Mouse (Mus musculus) ES-E14 (cell line): ENCODE data around the gene Rps27l. TPM values are rescaled to one million over a fixed set of nuclear protein-coding genes. Genes with fewer than 3 reads are reported as not detected.

Experiments
- DNase-seq: peaks from one replicate; pipeline ENCODE4 v3.0.0-alpha.2; 2013; ENCODE audit warnings: low read depth, low spot score
- H3K27ac ChIP-seq: 2 replicates; pipeline ENCODE4 v1.5.1; 2012; ENCODE audit warnings: low read depth, mild to moderate bottlenecking, low read length, moderate library complexity, mixed read lengths; ENCODE audit not compliant: poor library complexity, insufficient read depth, severe bottlenecking
- H3K36me3 ChIP-seq: 2 replicates; pipeline ENCODE4 v1.6.1; 2012; ENCODE audit warnings: mild to moderate bottlenecking, low read length, moderate library complexity, mixed read lengths; ENCODE audit not compliant: control insufficient read depth, poor library complexity, insufficient read depth, severe bottlenecking
- H3K4me1 ChIP-seq, 2 experiments: fragments of 150-350 bp in 1 of 2; sonication (generic) in 1 of 2; 2 replicates each; pipeline ENCODE4 v1.6.1; 2012; ENCODE audit warnings: low read length in 2 of 2, mild to moderate bottlenecking in 1 of 2, mixed read lengths in 1 of 2; ENCODE audit not compliant: control insufficient read depth in 2 of 2, insufficient read depth in 2 of 2, poor library complexity in 1 of 2
- H3K4me3 ChIP-seq, 2 experiments: fragments of 150-350 bp in 1 of 2; sonication (generic) in 1 of 2; 2 replicates each; pipeline ENCODE4 v1.5.1; 2012; ENCODE audit warnings: low read length in 2 of 2, low read depth in 1 of 2, mild to moderate bottlenecking in 1 of 2, mixed read lengths in 1 of 2; ENCODE audit not compliant: insufficient read depth in 1 of 2, poor library complexity in 1 of 2, severe bottlenecking in 1 of 2
- H3K9ac ChIP-seq: 2 replicates; pipeline ENCODE4 v1.6.1; 2012; ENCODE audit warnings: low read depth, mild to moderate bottlenecking, low read length, mixed read lengths; ENCODE audit not compliant: poor library complexity, insufficient read depth, severe bottlenecking
- H3K9me3 ChIP-seq: fragments of 150-350 bp; sonication (generic); 2 replicates; pipeline ENCODE4 v1.6.1; 2012; ENCODE audit warnings: low read depth, mild to moderate bottlenecking, low read length; ENCODE audit not compliant: control insufficient read depth, insufficient read depth
- CHD2 ChIP-seq: IDR thresholded peaks from 2 replicates; pipeline ENCODE4 v1.6.1; 2014; ENCODE audit warnings: mild to moderate bottlenecking, low read depth, low read length, inconsistent platforms
- HCFC1 ChIP-seq: IDR thresholded peaks from 2 replicates; pipeline ENCODE4 v1.6.1; 2012; ENCODE audit warnings: low read length, inconsistent platforms, borderline replicate concordance; ENCODE audit not compliant: insufficient read depth
- MAFK ChIP-seq: IDR thresholded peaks from 2 replicates; pipeline ENCODE4 v1.6.1; 2014; ENCODE audit warnings: mild to moderate bottlenecking, low read depth, low read length, inconsistent platforms; ENCODE audit not compliant: insufficient read depth
- ZC3H11A ChIP-seq: IDR thresholded peaks from 2 replicates; pipeline ENCODE4 v1.6.1; 2012; ENCODE audit warnings: low read depth, mild to moderate bottlenecking, inconsistent platforms, low read length, borderline replicate concordance
- ZNF384 ChIP-seq: IDR thresholded peaks from 2 replicates; pipeline ENCODE4 v1.6.1; 2012; ENCODE audit warnings: low read depth, low read length, inconsistent platforms
- in situ Hi-C, 2 experiments: fragments of 600-800 bp; cut with MboI; formaldehyde crosslinking; loops; one replicate each; pipeline ENCODE4 v1.15.1; 2025; ENCODE audit warnings: low sequenced_read_pairs in 2 of 2, inconsistent platforms in 1 of 2; ENCODE audit not compliant: unreplicated experiment in 2 of 2
- total RNA-seq: library from RNA; depleted of rRNA; stranded (reverse); fragments of 300-350 nt; gene quantifications from 2 replicates; pipeline ENCODE4 v1.2.3, GENCODE M21; 2012

Rps27l gene
- total RNA-seq, 1 experiment: 917 TPM

DNA sequence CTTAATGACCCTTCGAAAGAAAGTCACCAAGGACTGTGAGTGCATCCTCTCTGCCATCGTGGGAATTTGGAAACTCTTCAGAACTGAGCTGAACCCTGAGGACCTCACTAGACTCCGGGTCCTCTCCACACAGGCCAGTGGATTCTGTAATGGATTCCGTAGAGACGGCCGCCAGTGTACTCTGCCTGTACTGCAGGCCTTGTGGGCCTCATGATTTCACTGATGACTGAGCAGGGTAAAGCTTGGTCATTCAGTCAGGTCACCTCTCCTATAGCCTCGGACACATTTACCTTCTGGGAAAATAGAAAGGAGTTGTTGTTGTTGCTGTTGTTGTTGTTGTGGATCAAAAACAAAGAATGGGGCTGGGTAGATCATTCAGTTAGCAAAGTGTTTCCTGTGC is 36.2 kb downstream of the Rps27l start:
- H3K36me3 ChIP-seq: no peaks in the 10 kb centered on the region
- no peak for DNase-seq
- H3K9ac ChIP-seq: no peak overlapping the region
- no peak overlapping the region for H3K27ac ChIP-seq
- in situ Hi-C loops: no loop called here
- H3K4me1 ChIP-seq: no peaks in the 10 kb centered on the region
- TF ChIP-seq ZNF384: no peak
- no peak overlapping the region for H3K4me3 ChIP-seq
- no peaks in the 10 kb centered on the region for H3K9me3 ChIP-seq

DNA sequence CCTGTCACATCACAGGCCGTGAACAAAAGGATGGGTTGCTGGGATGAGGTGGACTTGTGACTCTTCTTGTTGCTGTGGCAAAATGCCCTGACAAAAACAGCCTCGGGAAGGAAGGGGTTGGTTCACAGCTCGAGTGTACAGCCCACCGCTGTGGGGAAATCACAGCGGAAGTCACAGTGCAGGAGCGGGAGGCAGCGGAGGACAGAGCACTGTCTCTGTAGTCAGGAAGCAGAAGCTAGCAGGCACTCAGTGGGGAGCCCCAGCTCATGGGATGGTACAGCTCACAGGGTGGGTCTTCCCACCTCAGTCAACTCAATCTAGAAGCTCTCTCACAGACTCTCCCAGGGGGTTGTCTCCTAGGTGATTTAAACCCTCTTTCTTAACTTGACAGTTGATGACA is 39.5 kb downstream of the Rps27l start:
- Histone ChIP-seq H3K4me3 (no peak overlapping the region), H3K36me3 (no peaks in the 10 kb centered on the region), H3K9me3 (no peaks in the 10 kb centered on the region), H3K27ac (no peak overlapping the region), H3K9ac (no peak overlapping the region), H3K4me1 (no peaks in the 10 kb centered on the region)
- DNase-seq: no peak
- TF ChIP-seq ZC3H11A (no peak), HCFC1 (no peak), CHD2 (no peak), MAFK (no peak), ZNF384 (no peak)
- in situ Hi-C loops: no loop called here

- H3K4me3 ChIP-seq: no peak overlapping the region
- TF ChIP-seq ZNF384 (no peak), MAFK (no peak), CHD2 (no peak), ZC3H11A (no peak), HCFC1 (no peak)
- no peak overlapping the region for H3K27ac ChIP-seq
- in situ Hi-C loops: no loop called here
- no peaks in the 10 kb centered on the region for H3K36me3 ChIP-seq
- H3K9ac ChIP-seq: no peak overlapping the region
- no peaks in the 10 kb centered on the region for H3K4me1 ChIP-seq
- no peaks in the 10 kb centered on the region for H3K9me3 ChIP-seq
- DNase-seq: no peak
These were observed 42.5 kb downstream of the Rps27l start for GRCm38 (mm10) chr9:66988198-66988887.

- Histone ChIP-seq H3K36me3 (no peaks in the 10 kb centered on the region), H3K9ac (no peak overlapping the region), H3K4me3 (no peak overlapping the region), H3K9me3 (no peaks in the 10 kb centered on the region), H3K4me1 (no peaks in the 10 kb centered on the region), H3K27ac (no peak overlapping the region)
- TF ChIP-seq CHD2 (no peak), ZNF384 (no peak)
- in situ Hi-C loops: no loop called here
- no peak for DNase-seq
These were observed 43.1 kb downstream of the Rps27l start for GRCm38 (mm10) chr9:66988888-66989414.

- no peak for TF ChIP-seq HCFC1
- no peak for TF ChIP-seq MAFK
- no peak for TF ChIP-seq ZC3H11A
- TF ChIP-seq ZNF384: no peak
- H3K9ac ChIP-seq: no peak overlapping the region
- no peaks in the 10 kb centered on the region for H3K4me1 ChIP-seq
- no peak overlapping the region for H3K4me3 ChIP-seq
- no peaks in the 10 kb centered on the region for H3K36me3 ChIP-seq
- no peak for DNase-seq
- in situ Hi-C loops: no loop called here
- H3K27ac ChIP-seq: no peak overlapping the region
- no peaks in the 10 kb centered on the region for H3K9me3 ChIP-seq
These were observed 43.7 kb downstream of the Rps27l start for GRCm38 (mm10) chr9:66989581-66989980.
